Mouse (Mus musculus) adrenal gland, postnatal 10 days (tissue): ENCODE measurements around the gene Guca1a. TPM values are rescaled to one million over a fixed set of nuclear protein-coding genes. Genes with fewer than 3 reads are reported as not detected.

ENCODE experiments used
- total RNA-seq, 2 experiments: library from RNA; stranded (reverse); gene quantifications; 2 replicates each; pipeline ENCODE4 v1.2.3; 2021

Gene Guca1a
- total RNA-seq, 2 experiments from 2014 or later = 1.3 to 1.4 TPM

Other genes with a start within 250 kb of the Guca1a start
- 10 to 100 TPM; 50.8 to 52.0 TPM for gene Mrps10, start 31.7 kb downstream of the Guca1a start, total RNA-seq
- gene Guca1b, start 15.2 kb downstream of the Guca1a start, total RNA-seq = under 1 TPM; 0.70 to 0.78 TPM
- 1 to 10 TPM; 1.8 to 2.6 TPM for gene AI661453, start 36.0 kb upstream of the Guca1a start, total RNA-seq
- 1 to 10 TPM in 1 of 2 experiments, under 1 TPM in 1; 0.79 to 1.9 TPM for gene 1700001C19Rik, start 36.8 kb upstream of the Guca1a start, total RNA-seq
- 10 to 100 TPM; 15.4 to 19.1 TPM for gene Taf8, start 101.7 kb upstream of the Guca1a start, total RNA-seq
- 100 to 1,000 TPM; 178 to 185 TPM for gene Ccnd3, start 104.5 kb upstream of the Guca1a start, total RNA-seq
- 10 to 100 TPM; 14.1 to 16.6 TPM for gene Bysl, start 210.9 kb upstream of the Guca1a start, total RNA-seq
- gene Med20, start 211.0 kb upstream of the Guca1a start, total RNA-seq = 10 to 100 TPM; 38.1 to 39.8 TPM
- 1 to 10 TPM; 2.8 to 5.5 TPM for gene Gm20517, start 211.0 kb upstream of the Guca1a start, total RNA-seq
- gene Usp49, start 230.1 kb upstream of the Guca1a start, total RNA-seq = 1 to 10 TPM; 6.8 to 9.0 TPM